Mouse (Mus musculus) adrenal gland, postnatal 25 days (tissue): ENCODE results near the gene Gm8050. TPM values are rescaled to one million over a fixed set of nuclear protein-coding genes. Genes with fewer than 3 reads are reported as not detected.
A peak's percentile ranks its signal among the peaks of the same experiment; 100 is the strongest.
"Not testable (repeated sequence)": the region's sequence is repeated elsewhere in the genome, so short reads cannot be mapped to it uniquely, and the experiment has no call there.

Experiments used
- DNase-seq: peaks from one replicate; pipeline ENCODE4 v3.0.0; 2021; ENCODE audit warnings: mixed read lengths
- long read RNA-seq: library from polyadenylated mRNA; stranded (forward); transcript quantifications from one replicate; pipeline ENCODE4 v2.0.0, GENCODE M21; 2021
- total RNA-seq: library from RNA; stranded (reverse); gene quantifications from 2 replicates; pipeline ENCODE4 v1.2.3, GENCODE M21; 2021

Gm8050 gene
- total RNA-seq, result not detected in 2 replicates
- long read RNA-seq, result 0 reads

- not testable (repeated sequence) for DNase-seq
Observed at GRCm38 (mm10) chr14:6720151-6720550, at the start of gene Gm8050. TSS of gene Gm8050 (minus strand) at chr14:6720251.

- not testable (repeated sequence) for DNase-seq
Observed at GRCm38 (mm10) chr14:6757231-6757536, 37.1 kb upstream of the Gm8050 start.

- DNase-seq, result peak; percentile 2
Observed at GRCm38 (mm10) chr14:6756384-6757230, 36.6 kb upstream of the Gm8050 start.

GRCm38 (mm10) chr14:6742232-6742631 lies 22.2 kb upstream of the Gm8050 start, which contains the start of gene Gm3636:
TSS of gene Gm3636 (minus strand) at chr14:6742332.
- DNase-seq, result not testable (repeated sequence)

GRCm38 (mm10) chr14:6684070-6684469 lies 36.0 kb downstream of the Gm8050 start, which contains the start of gene Gm10251:
TSS of gene Gm10251 (minus strand) at chr14:6684170.
- not testable (repeated sequence) for DNase-seq

Other genes with a start within 250 kb of the Gm8050 start
- not detected in 2 replicates for gene Gm8356, start 183.0 kb downstream of the Gm8050 start, total RNA-seq
- not detected in 2 replicates for gene Gm3629, start 129.6 kb downstream of the Gm8050 start, total RNA-seq
- gene Gm3460, start 97.8 kb downstream of the Gm8050 start, total RNA-seq, result not detected in 2 replicates
- not detected in 2 replicates for gene Gm10251, start 36.1 kb downstream of the Gm8050 start, total RNA-seq
- gene Gm3636, start 22.1 kb upstream of the Gm8050 start, total RNA-seq, result 0.39 TPM in 1 of 2 replicates, not detected in the other
- not detected in 2 replicates for gene Gm8362, start 54.2 kb upstream of the Gm8050 start, total RNA-seq
- gene Gm3642, start 120.1 kb upstream of the Gm8050 start, total RNA-seq, result not detected in 2 replicates
- gene Gm3667, start 169.7 kb upstream of the Gm8050 start, total RNA-seq, result 0.18 TPM in 1 of 2 replicates, not detected in the other